Mouse (Mus musculus) thymus, postnatal 36 days (tissue): ENCODE results near the gene Mprip.
A peak's percentile ranks its signal among the peaks of the same experiment; 100 is the strongest.
"Not testable (repeated sequence)": the region's sequence is repeated elsewhere in the genome, so short reads cannot be mapped to it uniquely, and the experiment has no call there.

Source experiments
- DNase-seq, 2 experiments: peaks; one replicate each; pipeline ENCODE4 v3.0.0; 2022; ENCODE audit warnings: mixed read lengths in 2 of 2

Mprip gene

GRCm38 (mm10) chr11:59719185-59719584 is 58.1 kb downstream of the Mprip start:
- DNase-seq: no peak

GRCm38 (mm10) chr11:59721385-59721784 is 60.3 kb downstream of the Mprip start:
- DNase-seq: no peak

GRCm38 (mm10) chr11:59727204-59727603 is 66.1 kb downstream of the Mprip start:
- no peak for DNase-seq

- DNase-seq: no peak
Measured at GRCm38 (mm10) chr11:59731821-59732220, 70.7 kb downstream of the Mprip start.

DNA sequence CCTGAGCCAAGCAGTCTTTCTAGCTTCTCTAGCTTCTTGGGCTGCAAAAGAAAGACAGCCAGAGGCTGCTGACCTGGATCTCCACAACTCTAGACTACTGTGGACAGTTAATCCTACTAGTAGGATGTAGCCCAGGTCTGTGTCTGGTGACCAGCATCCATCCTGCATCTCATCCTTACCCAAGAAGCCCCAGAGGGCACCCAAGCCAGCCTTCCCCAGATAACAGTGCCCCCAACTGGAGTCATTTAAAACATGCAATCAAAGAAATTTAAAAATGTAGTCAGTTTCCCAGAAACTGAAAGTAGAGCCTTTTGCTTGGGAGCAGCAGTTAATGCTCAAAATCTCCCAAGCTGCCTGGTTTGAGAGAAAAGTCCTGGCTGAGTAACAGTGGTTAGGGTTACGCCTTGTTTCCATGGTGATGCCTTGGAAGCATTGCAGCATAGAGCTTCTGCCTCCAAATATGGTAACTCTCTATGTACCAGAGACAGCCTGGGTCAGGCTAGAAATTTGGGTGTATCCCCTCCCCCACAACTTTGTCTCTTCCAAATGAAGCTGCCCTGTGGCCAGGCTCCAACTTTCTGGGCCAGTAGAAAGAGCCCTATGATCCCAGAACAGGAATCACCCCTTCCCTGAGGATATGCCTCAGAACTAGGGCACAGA is 71.4 kb downstream of the Mprip start:
- DNase-seq: no peak

DNA sequence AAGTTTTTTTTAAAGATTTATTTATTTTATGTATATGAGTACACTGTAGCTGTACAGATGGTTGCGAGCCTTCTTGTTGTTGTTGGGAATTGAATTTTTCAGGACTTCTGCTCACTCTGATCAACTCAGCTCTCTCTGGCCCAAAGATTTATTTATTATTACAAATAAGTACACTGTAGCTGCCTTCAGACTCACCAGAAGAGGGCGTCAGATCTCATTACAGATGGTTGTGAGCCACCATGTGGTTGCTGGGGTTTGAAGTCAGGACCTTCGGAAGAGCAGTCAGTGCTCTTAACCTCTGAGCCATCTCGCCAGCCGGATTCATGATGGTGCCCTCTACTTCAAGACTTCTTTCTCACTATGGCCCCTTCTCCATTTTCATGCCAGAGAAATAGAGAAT is 72.5 kb downstream of the Mprip start:
- not testable (repeated sequence) for DNase-seq

- DNase-seq: no peak
Measured at GRCm38 (mm10) chr11:59734335-59734734, 73.2 kb downstream of the Mprip start.

DNA sequence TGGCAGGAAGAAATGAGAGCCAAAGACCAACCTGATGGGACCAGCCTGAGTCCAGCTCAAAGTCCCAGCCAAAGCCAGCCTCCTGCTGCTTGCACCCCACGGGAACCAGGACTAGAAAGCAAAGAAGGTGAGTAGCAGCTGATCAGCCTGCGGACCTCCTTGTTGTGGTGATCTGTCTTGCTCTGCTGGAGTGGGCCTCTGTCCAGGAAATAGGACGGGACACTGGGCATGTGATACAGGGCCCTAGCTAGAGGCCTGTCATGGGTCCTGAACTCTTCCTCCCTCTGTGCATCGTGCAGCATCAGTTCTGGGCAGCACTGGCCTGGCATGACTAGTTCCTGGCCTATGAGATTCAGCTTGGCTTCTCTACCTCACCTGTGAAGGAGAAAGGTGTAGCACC is 74.8 kb downstream of the Mprip start:
- DNase-seq: not testable (repeated sequence)

GRCm38 (mm10) chr11:59737250-59737649 is 76.1 kb downstream of the Mprip start:
- DNase-seq: no peak

- DNase-seq: no peak
Measured at GRCm38 (mm10) chr11:59739996-59740395, 78.9 kb downstream of the Mprip start.

- DNase-seq: no peak
Measured at GRCm38 (mm10) chr11:59741915-59742314, 80.8 kb downstream of the Mprip start.

GRCm38 (mm10) chr11:59743307-59743706 is 82.2 kb downstream of the Mprip start:
- no peak for DNase-seq

- DNase-seq: no peak
Measured at GRCm38 (mm10) chr11:59743712-59744111, 82.6 kb downstream of the Mprip start.

GRCm38 (mm10) chr11:59744374-59744773 is 83.3 kb downstream of the Mprip start:
- DNase-seq: no peak

DNA sequence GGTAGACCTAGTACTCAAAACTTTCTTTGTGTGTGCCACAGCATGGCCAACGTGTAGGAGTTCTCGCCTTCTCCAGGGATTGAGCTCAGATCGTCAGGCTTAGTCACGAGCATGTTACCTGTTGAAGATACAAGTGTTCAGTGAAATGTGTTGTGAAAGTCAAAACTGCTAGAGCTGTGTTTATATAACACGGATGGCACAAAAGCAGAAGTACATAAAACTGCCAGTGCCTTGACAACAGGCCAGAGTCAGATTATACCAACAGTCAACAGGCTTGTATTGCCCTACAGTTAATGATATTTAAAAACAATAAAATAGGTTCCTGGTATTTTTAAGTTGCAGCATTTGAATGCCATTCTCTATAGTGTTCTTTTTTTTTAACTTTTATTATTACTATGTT is 84.7 kb downstream of the Mprip start:
- DNase-seq: no peak

DNA sequence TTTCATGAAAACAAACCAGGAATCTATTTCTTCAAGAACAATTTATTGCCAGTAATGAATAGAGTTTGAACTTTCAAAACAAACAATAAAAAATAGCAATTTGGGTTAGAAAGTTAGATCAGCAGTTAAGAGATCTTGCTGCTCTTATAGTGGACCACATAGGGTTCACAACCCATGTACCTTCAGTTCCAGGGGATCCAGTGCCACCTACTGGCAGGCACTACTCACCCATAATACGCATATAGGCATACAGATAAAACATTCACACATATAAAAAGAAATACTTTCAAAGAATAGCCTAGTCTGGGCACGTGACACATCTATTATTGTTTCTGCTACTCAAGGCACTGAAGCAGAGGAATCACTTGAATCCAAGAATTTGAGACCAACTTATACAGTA is 85.5 kb downstream of the Mprip start:
- DNase-seq: peak; percentile 52

DNA sequence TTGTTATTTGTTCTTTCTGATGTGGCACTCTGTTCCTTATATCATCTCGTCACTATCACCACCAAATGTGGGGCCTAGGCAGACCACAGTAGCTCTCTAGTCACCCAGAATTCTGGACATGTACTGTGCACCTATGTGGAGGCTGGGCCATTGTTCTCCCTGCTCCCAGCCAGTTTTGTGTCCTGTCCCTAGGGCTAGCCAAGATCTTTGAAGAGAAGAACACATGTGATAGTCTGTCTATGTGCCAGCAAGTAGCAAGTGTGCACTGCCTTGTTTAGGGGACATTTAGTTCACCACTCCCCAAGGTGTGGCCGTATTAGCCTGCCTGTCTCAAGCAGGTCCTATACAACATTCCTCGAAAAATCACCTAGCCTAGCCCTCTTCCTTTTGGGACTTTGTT is 87.9 kb downstream of the Mprip start:
- DNase-seq: no peak

DNA sequence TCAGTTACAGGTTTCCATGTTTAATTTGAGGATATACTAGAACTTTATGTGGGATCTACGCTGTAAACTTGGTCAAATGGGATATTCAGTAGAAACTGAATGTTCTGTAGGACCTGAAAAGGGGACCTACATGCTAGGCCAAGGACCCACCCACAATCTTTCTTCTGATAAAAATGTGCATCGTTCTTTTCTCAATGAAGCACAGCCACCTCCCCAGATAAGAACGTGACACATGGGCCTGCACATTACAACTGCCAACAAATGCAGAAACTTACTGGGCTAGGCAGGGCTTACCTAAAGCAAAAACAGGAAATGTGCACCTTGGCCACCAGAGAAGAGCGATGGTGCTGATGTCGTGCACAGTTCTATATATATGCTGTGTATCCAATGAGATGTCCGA is 93.4 kb downstream of the Mprip start:
- no peak for DNase-seq

GRCm38 (mm10) chr11:59756351-59756750 is 95.2 kb downstream of the Mprip start:
- DNase-seq: no peak

GRCm38 (mm10) chr11:59758191-59758985 is 97.3 kb downstream of the Mprip start:
- no peak for DNase-seq

DNA sequence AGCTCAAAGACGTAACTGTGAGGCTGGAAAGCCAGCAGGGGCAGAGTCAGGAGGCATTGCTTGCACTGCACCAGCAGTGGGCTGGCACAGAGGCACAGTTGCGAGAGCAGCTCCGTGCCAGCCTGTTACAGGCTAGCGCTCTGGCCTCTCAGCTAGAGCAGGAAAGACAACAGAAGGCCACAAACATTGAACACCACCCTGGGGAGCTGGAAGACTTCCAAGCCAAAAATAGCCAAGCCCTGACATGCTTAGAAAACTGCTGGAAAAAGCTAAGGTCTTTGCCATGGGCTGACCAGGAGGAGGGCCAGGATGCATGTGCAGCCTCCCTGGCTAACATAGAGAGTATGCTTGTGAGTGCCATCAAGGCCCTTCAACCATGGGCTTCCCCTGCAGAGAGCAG is 98.1 kb downstream of the Mprip start:
- DNase-seq: no peak

- DNase-seq: no peak
Measured at GRCm38 (mm10) chr11:59759626-59760025, 98.5 kb downstream of the Mprip start.

- DNase-seq: no peak
Measured at GRCm38 (mm10) chr11:59760796-59761195, 99.7 kb downstream of the Mprip start.

- no peak for DNase-seq
Measured at GRCm38 (mm10) chr11:59769307-59769706, 108.2 kb downstream of the Mprip start.

DNA sequence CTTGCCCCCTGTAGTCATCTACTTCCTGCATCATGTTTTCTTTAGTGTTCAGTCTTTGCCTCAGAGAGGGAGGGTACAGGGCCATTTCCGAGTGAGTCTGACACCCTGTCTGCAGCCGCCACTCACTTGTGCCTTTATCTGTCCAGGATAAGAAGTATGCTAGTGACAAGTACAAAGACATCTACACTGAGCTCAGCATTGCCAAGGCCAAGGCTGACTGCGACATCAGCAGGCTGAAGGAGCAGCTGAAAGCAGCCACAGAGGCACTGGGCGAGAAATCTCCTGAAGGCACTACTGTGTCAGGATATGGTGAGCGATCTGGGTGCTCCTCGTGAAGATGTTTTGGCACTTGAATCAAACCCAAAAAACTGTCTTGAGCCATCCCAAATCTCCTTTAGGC is 108.6 kb downstream of the Mprip start:
- no peak for DNase-seq
